Mouse (Mus musculus): ENCODE data around the gene Kcnk3. TPM values are rescaled to one million over a fixed set of nuclear protein-coding genes. Genes with fewer than 3 reads are reported as not detected.

Kcnk3 gene
- polyA plus RNA-seq, 1 experiment from 2014 or later = 0.26 TPM

DNA sequence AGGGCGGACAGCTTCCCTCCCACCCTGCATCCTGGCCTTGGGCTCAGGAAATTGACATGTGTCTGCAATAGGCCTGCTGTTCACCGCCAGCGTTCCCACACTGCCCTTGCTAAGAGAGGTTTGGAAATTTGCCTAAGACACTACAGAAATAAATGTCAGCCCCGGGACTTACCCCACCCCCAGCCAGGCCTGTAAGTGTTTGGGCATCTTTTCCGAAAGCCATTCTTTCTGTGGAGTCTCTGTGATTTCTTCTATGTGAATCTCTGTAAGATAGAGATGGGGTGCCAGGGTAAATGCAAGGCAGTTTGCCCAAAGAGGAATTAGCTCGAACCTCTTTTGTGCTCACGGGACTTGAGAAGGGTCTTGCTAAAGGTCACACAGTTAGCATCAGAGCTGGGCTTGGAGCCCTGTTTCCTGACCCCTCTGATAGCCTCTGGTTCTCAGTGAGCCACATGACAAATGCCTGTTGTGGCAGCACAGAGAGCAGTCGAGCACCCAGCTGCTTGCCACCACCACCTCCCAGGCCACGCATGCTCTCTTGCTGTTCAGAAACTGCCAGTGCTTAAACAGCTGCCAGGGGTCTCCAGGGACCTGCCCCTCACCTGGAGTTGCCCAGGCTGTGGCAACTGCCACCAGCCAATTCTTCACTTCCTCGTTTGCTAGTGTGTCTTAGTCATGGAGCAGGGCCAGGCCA is 6.0 kb downstream of the Kcnk3 start:
- DNase-seq (peak; percentile 65), ATAC-seq (peak; percentile 57)
- H3K27me3 ChIP-seq (ENCODE audit: insufficient read depth, low read length) = peaks cover 20% of the 10 kb centered on the region
- peaks cover 12% of the 10 kb centered on the region for H3K4me1 ChIP-seq (ENCODE audit: insufficient read depth)
- no peak overlapping the region for H3K4me2 ChIP-seq (ENCODE audit: low read depth, low read length)
- no peak overlapping the region for H3K4me3 ChIP-seq (ENCODE audit: low read depth, low read length)
- no peak overlapping the region for H3K9ac ChIP-seq (replicated peaks)
- TF ChIP-seq EP300 (IDR thresholded peaks at IDR 0.05; ENCODE audit: low read depth) (no peak), CTCF (IDR thresholded peaks at IDR 0.05; ENCODE audit: low read depth) (no peak)
- H3K27ac ChIP-seq (ENCODE audit: low read depth) = peak overlapping the region; percentile 74
- no peaks in the 10 kb centered on the region for H3K9me3 ChIP-seq (ENCODE audit: low read length)
- no peaks in the 10 kb centered on the region for H3K36me3 ChIP-seq (replicated peaks; ENCODE audit: insufficient read depth, low read length)
- WGBS (ENCODE audit: insufficient replicate concordance) = 40% methylated on average over 10 of the region's 10 CpGs

DNA sequence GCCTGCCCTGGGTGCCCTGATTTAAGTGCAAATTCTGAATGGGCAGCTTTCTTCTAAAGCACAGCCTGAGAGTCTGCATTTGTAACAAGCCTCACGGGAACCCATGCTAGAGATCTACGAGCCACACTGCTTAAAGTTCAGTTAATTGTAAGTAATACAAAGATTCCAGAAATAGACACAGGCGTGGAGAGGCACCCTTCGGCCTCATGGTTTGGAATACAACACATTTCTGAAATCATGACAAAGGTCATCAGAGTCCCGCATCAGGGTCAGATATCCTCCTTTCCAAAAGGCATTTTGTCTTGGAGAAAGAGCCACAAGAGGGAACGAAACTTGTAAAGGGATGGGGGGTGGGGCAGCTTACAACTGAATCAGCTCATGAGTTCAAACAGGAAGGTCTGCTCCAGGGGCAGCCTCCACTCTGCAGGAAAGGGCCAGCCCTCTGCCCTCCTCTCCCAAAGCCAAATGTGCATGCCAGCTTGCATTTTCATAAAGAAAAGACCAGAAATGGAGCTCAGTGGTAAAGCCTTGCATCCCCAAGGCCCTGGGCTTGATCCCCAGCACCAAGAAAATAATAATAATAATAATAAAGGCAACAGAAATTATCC is 7.1 kb downstream of the Kcnk3 start:
- H3K27ac ChIP-seq (ENCODE audit: low read depth) = peak overlapping the region; percentile 74
- H3K9ac ChIP-seq (replicated peaks) = no peak overlapping the region
- no peak overlapping the region for H3K4me3 ChIP-seq (ENCODE audit: low read depth, low read length)
- ATAC-seq (no peak), DNase-seq (no peak)
- TF ChIP-seq EP300 (IDR thresholded peaks at IDR 0.05; ENCODE audit: low read depth) (no peak), CTCF (IDR thresholded peaks at IDR 0.05; ENCODE audit: low read depth) (no peak)
- peaks cover 12% of the 10 kb centered on the region for H3K4me1 ChIP-seq (ENCODE audit: insufficient read depth)
- H3K27me3 ChIP-seq (ENCODE audit: insufficient read depth, low read length) = peaks cover 9% of the 10 kb centered on the region
- H3K36me3 ChIP-seq (replicated peaks; ENCODE audit: insufficient read depth, low read length) = no peaks in the 10 kb centered on the region
- H3K9me3 ChIP-seq (ENCODE audit: low read length) = no peaks in the 10 kb centered on the region
- no peak overlapping the region for H3K4me2 ChIP-seq (ENCODE audit: low read depth, low read length)
- 47% methylated on average over 6 of the region's 6 CpGs for WGBS (ENCODE audit: insufficient replicate concordance)

DNA sequence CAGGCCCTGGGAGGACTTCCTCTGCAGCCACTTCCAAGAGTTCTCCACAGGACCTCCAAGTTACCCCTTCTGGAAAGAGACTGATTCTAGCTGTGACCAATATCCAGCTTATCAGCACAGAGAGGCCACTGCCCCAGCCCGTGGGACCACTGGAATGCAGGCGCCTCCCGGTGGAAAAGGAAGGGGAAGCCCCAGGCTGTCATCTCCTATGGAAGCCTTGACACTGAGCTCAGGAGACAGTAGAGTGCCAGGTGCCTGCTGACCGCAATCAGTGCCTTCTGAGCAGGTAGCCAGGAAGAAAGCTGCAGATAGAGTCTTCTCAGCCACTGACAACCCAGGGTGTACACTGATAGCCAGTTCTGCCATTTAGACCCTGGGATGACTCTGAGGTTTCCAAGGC is 13.4 kb downstream of the Kcnk3 start:
- H3K27me3 ChIP-seq (ENCODE audit: insufficient read depth, low read length) = no peaks in the 10 kb centered on the region
- H3K4me1 ChIP-seq (ENCODE audit: insufficient read depth) = no peaks in the 10 kb centered on the region
- no peak for TF ChIP-seq EP300 (IDR thresholded peaks at IDR 0.05; ENCODE audit: low read depth)
- TF ChIP-seq CTCF (IDR thresholded peaks at IDR 0.05; ENCODE audit: low read depth) = peak; percentile 33
- H3K9ac ChIP-seq (replicated peaks) = no peak overlapping the region
- no peak for ATAC-seq
- no peak overlapping the region for H3K4me3 ChIP-seq (ENCODE audit: low read depth, low read length)
- H3K4me2 ChIP-seq (ENCODE audit: low read depth, low read length) = no peak overlapping the region
- 15% methylated on average over 4 of the region's 4 CpGs for WGBS (ENCODE audit: insufficient replicate concordance)
- no peaks in the 10 kb centered on the region for H3K36me3 ChIP-seq (replicated peaks; ENCODE audit: insufficient read depth, low read length)
- no peak overlapping the region for H3K27ac ChIP-seq (ENCODE audit: low read depth)
- H3K9me3 ChIP-seq (ENCODE audit: low read length) = no peaks in the 10 kb centered on the region
- DNase-seq = no peak

- WGBS (ENCODE audit: insufficient replicate concordance) = 66% methylated on average over 3 of the region's 3 CpGs
- ATAC-seq = no peak
- TF ChIP-seq EP300 (IDR thresholded peaks at IDR 0.05; ENCODE audit: low read depth) = no peak
- TF ChIP-seq CTCF (IDR thresholded peaks at IDR 0.05; ENCODE audit: low read depth) = no peak
Measured at GRCm38 (mm10) chr5:30603255-30603654, 15.3 kb downstream of the Kcnk3 start.

GRCm38 (mm10) chr5:30603926-30604325 is 16.0 kb downstream of the Kcnk3 start:
- Histone ChIP-seq H3K36me3 (replicated peaks; ENCODE audit: insufficient read depth, low read length) (no peaks in the 10 kb centered on the region), H3K4me1 (ENCODE audit: insufficient read depth) (no peaks in the 10 kb centered on the region), H3K9ac (replicated peaks) (no peak overlapping the region), H3K4me3 (ENCODE audit: low read depth, low read length) (no peak overlapping the region), H3K27me3 (ENCODE audit: insufficient read depth, low read length) (no peaks in the 10 kb centered on the region), H3K27ac (ENCODE audit: low read depth) (no peak overlapping the region), H3K9me3 (ENCODE audit: low read length) (no peaks in the 10 kb centered on the region), H3K4me2 (ENCODE audit: low read depth, low read length) (no peak overlapping the region)
- ATAC-seq (no peak), DNase-seq (no peak)
- WGBS (ENCODE audit: insufficient replicate concordance) = 62% methylated on average over 4 of the region's 4 CpGs
- TF ChIP-seq EP300 (IDR thresholded peaks at IDR 0.05; ENCODE audit: low read depth) (no peak), CTCF (IDR thresholded peaks at IDR 0.05; ENCODE audit: low read depth) (no peak)

More at GRCm38 (mm10) chr5:30603255-30603654, 15.3 kb downstream of the Kcnk3 start:
- H3K27ac ChIP-seq (ENCODE audit: low read depth) = no peak overlapping the region
- no peaks in the 10 kb centered on the region for H3K9me3 ChIP-seq (ENCODE audit: low read length)
- H3K27me3 ChIP-seq (ENCODE audit: insufficient read depth, low read length) = no peaks in the 10 kb centered on the region
- H3K4me3 ChIP-seq (ENCODE audit: low read depth, low read length) = no peak overlapping the region
- no peaks in the 10 kb centered on the region for H3K36me3 ChIP-seq (replicated peaks; ENCODE audit: insufficient read depth, low read length)
- H3K4me1 ChIP-seq (ENCODE audit: insufficient read depth) = no peaks in the 10 kb centered on the region
- no peak for DNase-seq
- no peak overlapping the region for H3K4me2 ChIP-seq (ENCODE audit: low read depth, low read length)
- no peak overlapping the region for H3K9ac ChIP-seq (replicated peaks)

- H3K4me2 ChIP-seq (ENCODE audit: low read depth, low read length) = no peak overlapping the region
- no peak for DNase-seq
- no peak overlapping the region for H3K27ac ChIP-seq (ENCODE audit: low read depth)
- H3K36me3 ChIP-seq (replicated peaks; ENCODE audit: insufficient read depth, low read length) = no peaks in the 10 kb centered on the region
- TF ChIP-seq EP300 (IDR thresholded peaks at IDR 0.05; ENCODE audit: low read depth) (no peak), CTCF (IDR thresholded peaks at IDR 0.05; ENCODE audit: low read depth) (no peak)
- no peaks in the 10 kb centered on the region for H3K27me3 ChIP-seq (ENCODE audit: insufficient read depth, low read length)
- H3K4me3 ChIP-seq (ENCODE audit: low read depth, low read length) = no peak overlapping the region
- WGBS (ENCODE audit: insufficient replicate concordance) = 73% methylated on average over 8 of the region's 8 CpGs
- no peak overlapping the region for H3K9ac ChIP-seq (replicated peaks)
- no peaks in the 10 kb centered on the region for H3K4me1 ChIP-seq (ENCODE audit: insufficient read depth)
- no peak for ATAC-seq
- H3K9me3 ChIP-seq (ENCODE audit: low read length) = no peaks in the 10 kb centered on the region
Measured at GRCm38 (mm10) chr5:30604769-30605188, 16.8 kb downstream of the Kcnk3 start.

Measured in liver, postnatal 0 days (tissue).